Mouse (Mus musculus) heart, postnatal 0 days (tissue): ENCODE data around the gene Elf2. TPM values are rescaled to one million over a fixed set of nuclear protein-coding genes. Genes with fewer than 3 reads are reported as not detected.
"Not testable (repeated sequence)": the region's sequence is repeated elsewhere in the genome, so short reads cannot be mapped to it uniquely, and the experiment has no call there.

ENCODE experiments used
- ATAC-seq: fragments of 200-750 bp; cut with Nextera tagmentation; 2 replicates; pipeline ENCODE4 v1.8.0; 2017; ENCODE audit warnings: low read depth, moderate number of reproducible peaks, moderate library complexity; ENCODE audit not compliant: insufficient read depth
- DNase-seq: peaks from one replicate; pipeline ENCODE4 v3.0.0-alpha.2; 2016; ENCODE audit warnings: low spot score
- H3K27ac ChIP-seq: fragments of 300-500 bp; sonication (generic); 2 replicates; pipeline ENCODE4 v1.5.1; 2014; ENCODE audit warnings: low read depth, mild to moderate bottlenecking
- H3K27me3 ChIP-seq: fragments of 300-500 bp; sonication (generic); 2 replicates; pipeline ENCODE4 v1.6.1; 2014; ENCODE audit warnings: low read length, mixed read lengths; ENCODE audit not compliant: control insufficient read depth, insufficient read depth
- H3K36me3 ChIP-seq: fragments of 300-500 bp; sonication (generic); replicated peaks from 2 replicates; pipeline ENCODE4 v1.6.1; 2014; ENCODE audit warnings: low read length, mixed read lengths; ENCODE audit not compliant: control insufficient read depth, insufficient read depth
- H3K4me1 ChIP-seq: fragments of 300-500 bp; sonication (generic); 2 replicates; pipeline ENCODE4 v1.6.1; 2014; ENCODE audit warnings: antibody characterized with exemption; ENCODE audit not compliant: control insufficient read depth, insufficient read depth
- H3K4me2 ChIP-seq: fragments of 300-500 bp; sonication (generic); 2 replicates; pipeline ENCODE4 v1.6.1; 2014; ENCODE audit warnings: low read depth, mild to moderate bottlenecking, low read length, moderate library complexity
- H3K4me3 ChIP-seq: fragments of 300-500 bp; sonication (generic); 2 replicates; pipeline ENCODE4 v1.5.1; 2014; ENCODE audit warnings: low read depth, low read length
- H3K9ac ChIP-seq: fragments of 300-500 bp; sonication (generic); replicated peaks from 2 replicates; pipeline ENCODE4 v1.6.1; 2014; ENCODE audit warnings: low read depth, low read length, mixed read lengths
- H3K9me3 ChIP-seq: fragments of 300-500 bp; sonication (generic); replicated peaks from 2 replicates; pipeline ENCODE4 v1.6.1; 2016; ENCODE audit warnings: low read length; ENCODE audit not compliant: control insufficient read depth
- CTCF ChIP-seq: IDR thresholded peaks from 2 replicates; pipeline ENCODE4 v1.5.1; 2016; ENCODE audit warnings: antibody characterized with exemption, control low read depth, low read depth
- EP300 ChIP-seq: IDR thresholded peaks from 2 replicates; pipeline ENCODE4 v1.6.1; 2016; ENCODE audit warnings: antibody characterized with exemption, low read depth
- WGBS: fragments of 180-500 bp; shearing (Covaris S2); extraction: QIAGEN DNeasy Blood & Tissue Kit; methylation state at CpG from one replicate; pipeline ENCODE4 v1.1.7; 2014; 5-methylcytosine and 5-hydroxymethylcytosine counted together
- polyA plus RNA-seq: library from polyadenylated mRNA; unstranded; fragments of >200 nt; fragmentation: Nextera tagmentation; extraction: Ambion mirVana; gene quantifications from 2 replicates; pipeline ENCODE4 v1.2.1, GENCODE M21; 2015
- total RNA-seq: library from RNA; depleted of rRNA; stranded (reverse); fragments of >200 nt; gene quantifications from 2 replicates; pipeline ENCODE4 v1.2.3, GENCODE M21; 2014; ENCODE audit warnings: low replicate concordance

Gene Elf2
- total and polyA plus RNA-seq, 2 experiments from 2014 or later = 46.5 to 84.0 TPM

DNA sequence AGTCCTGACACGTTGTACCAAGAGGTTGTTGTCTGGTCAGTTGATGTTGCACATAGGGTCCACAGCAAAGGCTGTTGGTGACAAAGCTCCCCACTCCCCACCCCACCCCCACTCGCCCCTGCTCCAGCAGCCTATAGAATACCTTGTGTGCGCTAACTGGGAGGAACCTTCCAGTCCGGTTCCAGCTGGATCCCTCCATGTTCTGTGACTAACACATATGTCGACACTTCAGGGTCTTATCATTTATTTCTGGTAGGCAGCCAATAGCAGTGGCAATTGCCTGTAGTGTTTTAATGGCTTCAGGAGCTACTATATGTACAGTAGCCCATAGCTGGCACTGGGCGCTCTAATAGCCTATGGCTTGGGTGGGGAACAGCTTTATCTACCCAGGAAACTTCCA lies 118.2 kb downstream of the Elf2 start:
- Histone ChIP-seq H3K9me3 (no peaks in the 10 kb centered on the region), H3K4me2 (peak overlapping the region; percentile 44), H3K27ac (peak overlapping the region; percentile 81), H3K4me3 (no peak overlapping the region), H3K36me3 (no peaks in the 10 kb centered on the region), H3K9ac (no peak overlapping the region), H3K27me3 (no peaks in the 10 kb centered on the region), H3K4me1 (peaks cover 40% of the 10 kb centered on the region)
- peak; percentile 85 for DNase-seq
- no peak for TF ChIP-seq EP300
- TF ChIP-seq CTCF = no peak
- 29% methylated on average over 6 of the region's 6 CpGs for WGBS
- peak; percentile 57 for ATAC-seq

DNA sequence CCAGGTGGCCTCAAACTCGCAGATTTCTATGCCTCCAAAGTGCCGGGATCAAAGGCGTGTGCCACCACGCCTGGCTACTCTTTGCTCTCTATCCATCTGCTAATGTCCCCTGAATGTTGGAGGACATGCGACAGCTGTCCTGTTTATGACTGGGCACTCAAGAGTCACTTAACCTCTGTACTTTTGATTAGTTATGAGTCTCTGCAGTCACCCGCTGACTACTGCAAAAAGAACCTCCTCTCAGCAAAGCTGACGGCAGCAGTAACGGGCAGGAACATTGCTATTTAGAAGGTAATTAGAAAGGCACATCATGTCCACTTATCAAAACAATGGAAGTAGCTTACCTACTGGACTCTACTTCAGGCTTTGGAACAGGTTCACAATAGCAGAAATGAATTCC lies 118.6 kb downstream of the Elf2 start:
- DNase-seq (peak; percentile 61), ATAC-seq (peak; percentile 30)
- TF ChIP-seq CTCF = no peak
- no peak for TF ChIP-seq EP300
- H3K9ac ChIP-seq = no peak overlapping the region
- peak overlapping the region; percentile 81 for H3K27ac ChIP-seq
- H3K4me2 ChIP-seq = peak overlapping the region; percentile 44
- no peaks in the 10 kb centered on the region for H3K9me3 ChIP-seq
- H3K4me1 ChIP-seq = peaks cover 38% of the 10 kb centered on the region
- WGBS = 30% methylated on average over 8 of the region's 8 CpGs
- H3K4me3 ChIP-seq = no peak overlapping the region
- no peaks in the 10 kb centered on the region for H3K27me3 ChIP-seq
- no peaks in the 10 kb centered on the region for H3K36me3 ChIP-seq

- Histone ChIP-seq H3K36me3 (no peaks in the 10 kb centered on the region), H3K4me3 (no peak overlapping the region), H3K27ac (no peak overlapping the region), H3K4me2 (no peak overlapping the region), H3K4me1 (peaks cover 29% of the 10 kb centered on the region), H3K9ac (no peak overlapping the region), H3K27me3 (no peaks in the 10 kb centered on the region), H3K9me3 (no peaks in the 10 kb centered on the region)
- DNase-seq (no peak), ATAC-seq (no peak)
- 29% methylated on average over 4 of the region's 4 CpGs for WGBS
- TF ChIP-seq CTCF = no peak
- no peak for TF ChIP-seq EP300
These were observed 119.6 kb downstream of the Elf2 start for GRCm38 (mm10) chr3:51220846-51221245.

DNA sequence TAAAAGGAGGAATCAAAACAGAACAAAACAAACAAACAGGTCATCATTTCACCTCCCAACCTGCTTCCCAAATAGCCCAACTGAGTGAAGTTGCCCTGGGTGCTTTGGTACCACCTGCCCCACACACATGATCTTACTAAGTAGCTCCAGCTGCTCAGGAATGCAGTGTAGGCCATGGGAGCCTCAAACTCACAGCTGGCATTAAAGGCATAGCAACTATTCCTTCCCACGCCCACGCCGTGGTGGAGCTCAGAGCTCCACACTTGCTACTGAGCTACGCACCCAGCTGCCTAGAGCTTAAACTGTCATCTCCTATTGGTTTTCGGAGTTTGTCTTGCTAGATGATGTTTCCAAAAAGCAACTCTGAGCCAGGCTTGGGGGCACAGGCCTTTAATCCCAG lies 121.2 kb downstream of the Elf2 start:
- TF ChIP-seq CTCF (no peak), EP300 (no peak)
- WGBS = 92% methylated on average over 5 of the region's 5 CpGs
- Histone ChIP-seq H3K36me3 (no peaks in the 10 kb centered on the region), H3K27ac (no peak overlapping the region), H3K9me3 (no peaks in the 10 kb centered on the region), H3K4me1 (peaks cover 26% of the 10 kb centered on the region), H3K4me3 (no peak overlapping the region), H3K27me3 (no peaks in the 10 kb centered on the region), H3K4me2 (no peak overlapping the region), H3K9ac (no peak overlapping the region)
- no peak for DNase-seq
- ATAC-seq = no peak

DNA sequence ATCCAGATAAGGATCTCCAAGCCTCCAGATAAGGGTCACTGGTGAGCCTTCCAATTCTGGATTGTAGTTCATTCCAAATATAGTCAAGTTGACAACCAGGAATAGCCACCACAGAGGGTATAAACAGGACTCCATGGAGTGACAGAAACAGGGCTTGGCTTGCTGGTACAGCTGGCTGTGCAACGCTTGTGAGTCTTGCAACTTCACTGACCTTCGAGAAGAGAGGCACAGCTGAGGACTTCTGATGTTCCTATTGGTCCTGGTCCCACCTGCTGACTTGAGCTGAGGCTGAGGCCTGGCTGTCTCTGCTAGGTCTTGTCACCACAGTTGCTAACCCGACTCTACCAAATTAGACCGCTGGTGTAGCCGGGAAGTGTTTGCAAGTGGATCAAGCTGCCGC lies 122.1 kb downstream of the Elf2 start:
- H3K4me2 ChIP-seq = not testable (repeated sequence)

GRCm38 (mm10) chr3:51216351-51216750 lies 124.1 kb downstream of the Elf2 start:
- H3K9ac ChIP-seq, H3K36me3 ChIP-seq, DNase-seq, H3K9me3 ChIP-seq, H3K4me3 ChIP-seq, H3K27me3 ChIP-seq, H3K27ac ChIP-seq, H3K4me2 ChIP-seq, ATAC-seq, H3K4me1 ChIP-seq: not testable (repeated sequence)
- WGBS = 74% methylated on average over 5 of the region's 10 CpGs

More for the DNA sequence above, 122.1 kb downstream of the Elf2 start:
- DNase-seq, H3K27ac ChIP-seq, H3K9ac ChIP-seq, ATAC-seq, H3K9me3 ChIP-seq, H3K4me3 ChIP-seq, H3K27me3 ChIP-seq, H3K36me3 ChIP-seq: not testable (repeated sequence)
- peaks cover 18% of the 10 kb centered on the region; the same call in 1 of the 2 replicates for H3K4me1 ChIP-seq
- WGBS = 87% methylated on average over 6 of the region's 6 CpGs
